Mouse (Mus musculus): ENCODE results near the gene Prdm2. TPM values are rescaled to one million over a fixed set of nuclear protein-coding genes. Genes with fewer than 3 reads are reported as not detected.
A peak's percentile ranks its signal among the peaks of the same experiment; 100 is the strongest.

The Prdm2 gene
- polyA plus RNA-seq, 1 experiment from 2014 or later: 2.8 TPM

- Histone ChIP-seq H3K9ac (no peak overlapping the region), H3K27me3 (no peaks in the 10 kb centered on the region), H3K9me3 (replicated peaks) (no peaks in the 10 kb centered on the region), H3K4me2 (no peak overlapping the region), H3K4me1 (replicated peaks) (no peaks in the 10 kb centered on the region), H3K36me3 (replicated peaks) (peaks cover 24% of the 10 kb centered on the region), H3K4me3 (replicated peaks) (no peak overlapping the region), H3K27ac (replicated peaks) (no peak overlapping the region)
- ATAC-seq (ENCODE audit: insufficient read depth): no peak
- 74% methylated on average over 6 of the region's 6 CpGs for WGBS (ENCODE audit: insufficient replicate concordance)
These were observed 87.5 kb downstream of the Prdm2 start for GRCm38 (mm10) chr4:143125290-143125689.

GRCm38 (mm10) chr4:143123043-143123442, 89.8 kb downstream of the Prdm2 start:
- Histone ChIP-seq H3K4me1 (replicated peaks) (no peaks in the 10 kb centered on the region), H3K9me3 (replicated peaks) (no peaks in the 10 kb centered on the region), H3K9ac (no peak overlapping the region), H3K4me3 (replicated peaks) (no peak overlapping the region), H3K27ac (replicated peaks) (no peak overlapping the region), H3K36me3 (replicated peaks) (peaks cover 9% of the 10 kb centered on the region; the same call in 1 of the 2 replicates), H3K27me3 (no peaks in the 10 kb centered on the region), H3K4me2 (no peak overlapping the region)
- ATAC-seq (ENCODE audit: insufficient read depth): no peak
- whole genome bisulfite sequencing (ENCODE audit: insufficient replicate concordance): 78% methylated on average over 10 of the region's 10 CpGs

- ATAC-seq (ENCODE audit: insufficient read depth): no peak
- no peaks in the 10 kb centered on the region for H3K4me1 ChIP-seq (replicated peaks)
- H3K27me3 ChIP-seq: no peaks in the 10 kb centered on the region
- H3K4me3 ChIP-seq (replicated peaks): no peak overlapping the region
- no peak overlapping the region for H3K4me2 ChIP-seq
- H3K36me3 ChIP-seq (replicated peaks): peaks cover under 1% of the 10 kb centered on the region; the same call in 1 of the 2 replicates
- no peak overlapping the region for H3K27ac ChIP-seq (replicated peaks)
- WGBS (ENCODE audit: insufficient replicate concordance): 70% methylated on average over 3 of the region's 3 CpGs
- no peak overlapping the region for H3K9ac ChIP-seq
- no peaks in the 10 kb centered on the region for H3K9me3 ChIP-seq (replicated peaks)
These were observed 91.6 kb downstream of the Prdm2 start for GRCm38 (mm10) chr4:143121174-143121573.

- Histone ChIP-seq H3K27me3 (no peaks in the 10 kb centered on the region), H3K9ac (no peak overlapping the region), H3K9me3 (replicated peaks) (no peaks in the 10 kb centered on the region), H3K36me3 (replicated peaks) (no peaks in the 10 kb centered on the region), H3K27ac (replicated peaks) (no peak overlapping the region), H3K4me1 (replicated peaks) (no peaks in the 10 kb centered on the region; the same call in 1 of the 2 replicates), H3K4me3 (replicated peaks) (no peak overlapping the region), H3K4me2 (no peak overlapping the region)
- WGBS (ENCODE audit: insufficient replicate concordance): 81% methylated on average over 8 of the region's 8 CpGs
- ATAC-seq (ENCODE audit: insufficient read depth): no peak
These were observed 92.8 kb downstream of the Prdm2 start for GRCm38 (mm10) chr4:143120008-143120407.

- WGBS (ENCODE audit: insufficient replicate concordance): 42% methylated on average over 4 of the region's 4 CpGs
- Histone ChIP-seq H3K4me1 (replicated peaks) (peaks cover 5% of the 10 kb centered on the region; the same call in 1 of the 2 replicates), H3K4me2 (no peak overlapping the region), H3K4me3 (replicated peaks) (no peak overlapping the region), H3K27me3 (no peaks in the 10 kb centered on the region), H3K27ac (replicated peaks) (no peak overlapping the region), H3K9me3 (replicated peaks) (no peaks in the 10 kb centered on the region), H3K36me3 (replicated peaks) (no peaks in the 10 kb centered on the region), H3K9ac (no peak overlapping the region)
- ATAC-seq (ENCODE audit: insufficient read depth): peak; percentile 37; the same call in 1 of the 2 replicates
These were observed 94.0 kb downstream of the Prdm2 start for GRCm38 (mm10) chr4:143118843-143119242.

GRCm38 (mm10) chr4:143115851-143116250, 96.9 kb downstream of the Prdm2 start:
- WGBS (ENCODE audit: insufficient replicate concordance): 73% methylated on average over 12 of the region's 12 CpGs

GRCm38 (mm10) chr4:143114232-143114979, 98.4 kb downstream of the Prdm2 start:
- H3K27ac ChIP-seq (replicated peaks): no peak overlapping the region
- no peaks in the 10 kb centered on the region for H3K27me3 ChIP-seq
- no peak overlapping the region for H3K4me3 ChIP-seq (replicated peaks)
- H3K4me1 ChIP-seq (replicated peaks): peaks cover 6% of the 10 kb centered on the region; the same call in 1 of the 2 replicates
- no peaks in the 10 kb centered on the region for H3K9me3 ChIP-seq (replicated peaks)
- no peak for ATAC-seq (ENCODE audit: insufficient read depth)
- no peak overlapping the region for H3K4me2 ChIP-seq
- WGBS (ENCODE audit: insufficient replicate concordance): 66% methylated on average over 21 of the region's 21 CpGs
- peaks cover 19% of the 10 kb centered on the region for H3K36me3 ChIP-seq (replicated peaks)
- H3K9ac ChIP-seq: no peak overlapping the region

More at GRCm38 (mm10) chr4:143115851-143116250, 96.9 kb downstream of the Prdm2 start:
- no peak overlapping the region for H3K4me3 ChIP-seq (replicated peaks)
- H3K36me3 ChIP-seq (replicated peaks): peaks cover 7% of the 10 kb centered on the region
- no peak overlapping the region for H3K9ac ChIP-seq
- no peaks in the 10 kb centered on the region for H3K9me3 ChIP-seq (replicated peaks)
- no peaks in the 10 kb centered on the region for H3K27me3 ChIP-seq
- peaks cover 6% of the 10 kb centered on the region; the same call in 1 of the 2 replicates for H3K4me1 ChIP-seq (replicated peaks)
- ATAC-seq (ENCODE audit: insufficient read depth): no peak
- H3K4me2 ChIP-seq: no peak overlapping the region
- H3K27ac ChIP-seq (replicated peaks): no peak overlapping the region

GRCm38 (mm10) chr4:143112985-143113384, 99.8 kb downstream of the Prdm2 start:
- no peak overlapping the region for H3K4me2 ChIP-seq
- no peak overlapping the region for H3K9ac ChIP-seq
- WGBS (ENCODE audit: insufficient replicate concordance): 34% methylated on average over 6 of the region's 6 CpGs
- no peak for ATAC-seq (ENCODE audit: insufficient read depth)
- no peaks in the 10 kb centered on the region for H3K27me3 ChIP-seq
- H3K36me3 ChIP-seq (replicated peaks): peaks cover 26% of the 10 kb centered on the region
- no peak overlapping the region for H3K27ac ChIP-seq (replicated peaks)
- H3K4me3 ChIP-seq (replicated peaks): no peak overlapping the region
- H3K4me1 ChIP-seq (replicated peaks): peaks cover 18% of the 10 kb centered on the region
- H3K9me3 ChIP-seq (replicated peaks): no peaks in the 10 kb centered on the region

GRCm38 (mm10) chr4:143112439-143112838, 100.4 kb downstream of the Prdm2 start:
- H3K4me3 ChIP-seq (replicated peaks): no peak overlapping the region
- peak; percentile 29 for ATAC-seq (ENCODE audit: insufficient read depth)

GRCm38 (mm10) chr4:143111872-143112271, 100.9 kb downstream of the Prdm2 start:
- H3K9me3 ChIP-seq (replicated peaks): no peaks in the 10 kb centered on the region

More at GRCm38 (mm10) chr4:143112439-143112838, 100.4 kb downstream of the Prdm2 start:
- H3K27me3 ChIP-seq: no peaks in the 10 kb centered on the region
- H3K9ac ChIP-seq: no peak overlapping the region
- peaks cover 26% of the 10 kb centered on the region for H3K36me3 ChIP-seq (replicated peaks)
- H3K9me3 ChIP-seq (replicated peaks): no peaks in the 10 kb centered on the region
- H3K4me1 ChIP-seq (replicated peaks): peaks cover 18% of the 10 kb centered on the region
- H3K27ac ChIP-seq (replicated peaks): no peak overlapping the region
- WGBS (ENCODE audit: insufficient replicate concordance): 51% methylated on average over 2 of the region's 2 CpGs
- no peak overlapping the region for H3K4me2 ChIP-seq

GRCm38 (mm10) chr4:143108552-143108951, 104.2 kb downstream of the Prdm2 start:
- Histone ChIP-seq H3K4me1 (replicated peaks) (peaks cover 12% of the 10 kb centered on the region), H3K4me2 (no peak overlapping the region), H3K27me3 (no peaks in the 10 kb centered on the region), H3K9me3 (replicated peaks) (no peaks in the 10 kb centered on the region), H3K27ac (replicated peaks) (no peak overlapping the region), H3K9ac (no peak overlapping the region), H3K36me3 (replicated peaks) (peaks cover 26% of the 10 kb centered on the region), H3K4me3 (replicated peaks) (no peak overlapping the region)
- WGBS (ENCODE audit: insufficient replicate concordance): 57% methylated on average over 9 of the region's 9 CpGs
- no peak for ATAC-seq (ENCODE audit: insufficient read depth)

More at GRCm38 (mm10) chr4:143111872-143112271, 100.9 kb downstream of the Prdm2 start:
- Histone ChIP-seq H3K27ac (replicated peaks) (no peak overlapping the region), H3K27me3 (no peaks in the 10 kb centered on the region), H3K9ac (no peak overlapping the region), H3K4me3 (replicated peaks) (no peak overlapping the region), H3K4me2 (no peak overlapping the region), H3K36me3 (replicated peaks) (peaks cover 26% of the 10 kb centered on the region), H3K4me1 (replicated peaks) (peaks cover 18% of the 10 kb centered on the region)
- ATAC-seq (ENCODE audit: insufficient read depth): no peak
- 74% methylated on average over 5 of the region's 5 CpGs for WGBS (ENCODE audit: insufficient replicate concordance)
